Mouse (Mus musculus) adrenal gland, adult 8-10 months (tissue): ENCODE measurements around the gene Olfr1245. TPM values are rescaled to one million over a fixed set of nuclear protein-coding genes. Genes with fewer than 3 reads are reported as not detected.
"Not testable (repeated sequence)": the region's sequence is repeated elsewhere in the genome, so short reads cannot be mapped to it uniquely, and the experiment has no call there.

ENCODE experiments used
- DNase-seq: peaks from one replicate; pipeline ENCODE4 v3.0.0; 2022
- total RNA-seq, 4 experiments: library from RNA; stranded (reverse); gene quantifications; 2 replicates each; pipeline ENCODE4 v1.2.4; 2022

The Olfr1245 gene
- total RNA-seq: not detected

- no peak for DNase-seq
Observed at GRCm38 (mm10) chr2:89578347-89578746, at the start of gene Olfr1245. Gene Olfr1245 (minus strand): TSS chr2:89578447.

- DNase-seq: not testable (repeated sequence)
Observed at GRCm38 (mm10) chr2:89618145-89618544, 39.9 kb upstream of the Olfr1245 start, which contains the start of gene Olfr1248. Gene Olfr1248 (minus strand): TSS chr2:89618245.

GRCm38 (mm10) chr2:89614030-89614429, 35.8 kb upstream of the Olfr1245 start, which contains the start of gene Olfr1247:
Gene Olfr1247 (minus strand): TSS chr2:89614130.
- DNase-seq: no peak

GRCm38 (mm10) chr2:89593057-89593456, 14.8 kb upstream of the Olfr1245 start, which contains the start of gene Olfr1246:
Gene Olfr1246 (minus strand): TSS chr2:89593157.
- DNase-seq: no peak

- DNase-seq: not testable (repeated sequence)
Observed at GRCm38 (mm10) chr2:89562706-89563105, 15.5 kb downstream of the Olfr1245 start.

- DNase-seq: no peak
Observed at GRCm38 (mm10) chr2:89544516-89544915, 33.7 kb downstream of the Olfr1245 start.

- DNase-seq: no peak
Observed at GRCm38 (mm10) chr2:89539923-89540322, 38.3 kb downstream of the Olfr1245 start.

GRCm38 (mm10) chr2:89531387-89531786, 46.9 kb downstream of the Olfr1245 start, which contains the start of gene Olfr1243:
Gene Olfr1243 (minus strand): TSS chr2:89531487.
- no peak for DNase-seq

Other genes starting within 250 kb of the Olfr1245 start
- not detected for gene Olfr1232, start 248.8 kb downstream of the Olfr1245 start, total RNA-seq
- not detected for gene Olfr1233, start 236.0 kb downstream of the Olfr1245 start, total RNA-seq
- not detected for gene Olfr1234, start 213.6 kb downstream of the Olfr1245 start, total RNA-seq
- gene Olfr1238, start 168.8 kb downstream of the Olfr1245 start, total RNA-seq: not detected
- gene Olfr1239, start 158.0 kb downstream of the Olfr1245 start, total RNA-seq: not detected
- not detected for gene Olfr1240, start 135.4 kb downstream of the Olfr1245 start, total RNA-seq
- not detected for gene Olfr1241, start 91.3 kb downstream of the Olfr1245 start, total RNA-seq
- gene Olfr1242, start 80.1 kb downstream of the Olfr1245 start, total RNA-seq: not detected
- not detected for gene Olfr1243, start 47.0 kb downstream of the Olfr1245 start, total RNA-seq
- gene Olfr1246, start 14.7 kb upstream of the Olfr1245 start, total RNA-seq: not detected
- gene Olfr1247, start 35.7 kb upstream of the Olfr1245 start, total RNA-seq: not detected
- gene Olfr1248, start 39.8 kb upstream of the Olfr1245 start, total RNA-seq: not detected
- not detected for gene Olfr1249, start 56.5 kb upstream of the Olfr1245 start, total RNA-seq
- under 1 TPM in 1 of 4 experiments, not detected in 3; 0.06 TPM for gene Olfr1250, start 83.0 kb upstream of the Olfr1245 start, total RNA-seq
- gene Olfr1251, start 93.5 kb upstream of the Olfr1245 start, total RNA-seq: not detected
- not detected for gene Olfr1252, start 146.6 kb upstream of the Olfr1245 start, total RNA-seq
- gene Olfr1253, start 178.6 kb upstream of the Olfr1245 start, total RNA-seq: not detected
- not detected for gene Olfr1254, start 215.2 kb upstream of the Olfr1245 start, total RNA-seq
- not detected for gene Olfr1255, start 233.6 kb upstream of the Olfr1245 start, total RNA-seq